Mouse (Mus musculus) adrenal gland, postnatal 36 days (tissue): Measurements from ENCODE around the gene Spsb3. TPM values are rescaled to one million over a fixed set of nuclear protein-coding genes. Genes with fewer than 3 reads are reported as not detected.

Experiments used
- DNase-seq, 2 experiments: peaks; one replicate each; pipeline ENCODE4 v3.0.0; 2021; ENCODE audit warnings: mixed read lengths in 1 of 2
- total RNA-seq, 2 experiments: library from RNA; stranded (reverse); gene quantifications; 2 replicates each; pipeline ENCODE4 v1.2.3; 2021

Gene Spsb3
- total RNA-seq, 2 experiments from 2014 or later: 31.2 to 34.7 TPM

GRCm38 (mm10) chr17:24873695-24874404 lies 12.6 kb upstream of the Spsb3 start:
- no peak for DNase-seq

GRCm38 (mm10) chr17:24874405-24874745 lies 12.1 kb upstream of the Spsb3 start:
- DNase-seq: no peak

GRCm38 (mm10) chr17:24874989-24875388 lies 11.5 kb upstream of the Spsb3 start:
- DNase-seq: no peak

- DNase-seq: peak in 1 of 2 experiments; percentile 59
Measured at GRCm38 (mm10) chr17:24877336-24878116, 8.9 kb upstream of the Spsb3 start.

GRCm38 (mm10) chr17:24878117-24878397 lies 8.4 kb upstream of the Spsb3 start:
- DNase-seq: peak in 1 of 2 experiments; percentile 71

GRCm38 (mm10) chr17:24878531-24878930 lies 7.9 kb upstream of the Spsb3 start:
- DNase-seq: peak in 1 of 2 experiments; percentile 38

GRCm38 (mm10) chr17:24881738-24882440 lies 4.6 kb upstream of the Spsb3 start:
- peak in 1 of 2 experiments; percentile 52 for DNase-seq

- DNase-seq: no peak
Measured at GRCm38 (mm10) chr17:24884391-24884790, 2.1 kb upstream of the Spsb3 start.

GRCm38 (mm10) chr17:24885356-24886133 lies 898 bp upstream of the Spsb3 start:
- DNase-seq: no peak

GRCm38 (mm10) chr17:24886932-24887271 lies 459 bp downstream of the Spsb3 start:
- no peak for DNase-seq

GRCm38 (mm10) chr17:24887291-24888080 lies 1.0 kb downstream of the Spsb3 start:
- no peak for DNase-seq

GRCm38 (mm10) chr17:24888862-24889261 lies 2.4 kb downstream of the Spsb3 start:
- DNase-seq: no peak

- DNase-seq: no peak
Measured at GRCm38 (mm10) chr17:24890151-24891092, 4.0 kb downstream of the Spsb3 start.

GRCm38 (mm10) chr17:24891321-24891720 lies 4.9 kb downstream of the Spsb3 start:
- DNase-seq: no peak

GRCm38 (mm10) chr17:24892785-24893184 lies 6.3 kb downstream of the Spsb3 start:
- DNase-seq: no peak

GRCm38 (mm10) chr17:24893276-24893675 lies 6.8 kb downstream of the Spsb3 start:
- DNase-seq: no peak

GRCm38 (mm10) chr17:24894061-24894994 lies 7.9 kb downstream of the Spsb3 start:
- peak in 1 of 2 experiments; percentile 21 for DNase-seq

GRCm38 (mm10) chr17:24894995-24895547 lies 8.6 kb downstream of the Spsb3 start, which contains the start of the genes Eme2 and Mrps34:
Eme2 (minus strand) TSS chr17:24895087.
Mrps34 (plus strand) TSS chr17:24895116.
- DNase-seq: peak; percentile 86 to 87
